Mouse (Mus musculus) adrenal gland, adult 2 months (tissue): ENCODE measurements around the gene Ppa1. TPM values are rescaled to one million over a fixed set of nuclear protein-coding genes. Genes with fewer than 3 reads are reported as not detected.

ENCODE experiments used
- DNase-seq: peaks from one replicate; pipeline ENCODE4 v3.0.0; 2021
- polyA plus RNA-seq: library from polyadenylated mRNA; depleted of rRNA; stranded (reverse); fragments of >200 nt; gene quantifications from 2 replicates; pipeline ENCODE4 v1.2.3, GENCODE M21; 2012; rRNA removed
- total RNA-seq, 2 experiments: library from RNA; stranded (reverse); gene quantifications; 2 replicates each; pipeline ENCODE4 v1.2.3; 2021

Ppa1 gene
- total and polyA plus RNA-seq, 3 experiments = 26.4 to 317 (median 146) TPM

GRCm38 (mm10) chr10:61695703-61696559 lies 47.6 kb downstream of the Ppa1 start:
- peak; percentile 50 for DNase-seq

GRCm38 (mm10) chr10:61696560-61696823 lies 48.1 kb downstream of the Ppa1 start:
- no peak for DNase-seq

- peak; percentile 68 for DNase-seq
These were observed 48.7 kb downstream of the Ppa1 start for GRCm38 (mm10) chr10:61697028-61697427.

- peak; percentile 89 for DNase-seq
These were observed 56.3 kb downstream of the Ppa1 start for GRCm38 (mm10) chr10:61704663-61705062.

GRCm38 (mm10) chr10:61706412-61707375 lies 58.3 kb downstream of the Ppa1 start:
- no peak for DNase-seq

GRCm38 (mm10) chr10:61713601-61714000 lies 65.2 kb downstream of the Ppa1 start:
- peak; percentile 79 for DNase-seq

GRCm38 (mm10) chr10:61714146-61714545 lies 65.8 kb downstream of the Ppa1 start:
- no peak for DNase-seq

- DNase-seq = peak; percentile 88
These were observed 66.6 kb downstream of the Ppa1 start, which contains the start of gene Aifm2 for GRCm38 (mm10) chr10:61714771-61715461. TSS of gene Aifm2 (plus strand) at chr10:61715263.

- DNase-seq = no peak
These were observed 67.1 kb downstream of the Ppa1 start for GRCm38 (mm10) chr10:61715462-61715837.

GRCm38 (mm10) chr10:61715996-61716864 lies 67.9 kb downstream of the Ppa1 start:
- peak; percentile 82 for DNase-seq

- DNase-seq = no peak
These were observed 69.3 kb downstream of the Ppa1 start for GRCm38 (mm10) chr10:61717406-61718296.

GRCm38 (mm10) chr10:61720331-61720730 lies 72.0 kb downstream of the Ppa1 start:
- DNase-seq = peak; percentile 87

GRCm38 (mm10) chr10:61722215-61722614 lies 73.9 kb downstream of the Ppa1 start:
- no peak for DNase-seq

GRCm38 (mm10) chr10:61723271-61723670 lies 74.9 kb downstream of the Ppa1 start:
- DNase-seq = no peak

Other genes with a start within 250 kb of the Ppa1 start
- gene Nodal, start 230.6 kb upstream of the Ppa1 start, total RNA-seq = not detected
- gene Nodal, start 230.6 kb upstream of the Ppa1 start, polyA plus RNA-seq = 0.04 TPM in 1 of 2 replicates, not detected in the other
- 10 to 100 TPM; 94.9 to 96.2 TPM for gene Eif4ebp2, start 195.9 kb upstream of the Ppa1 start, total RNA-seq
- gene Eif4ebp2, start 195.9 kb upstream of the Ppa1 start, polyA plus RNA-seq = 68.1 and 88.7 TPM in 2 replicates
- gene Lrrc20, start 172.8 kb upstream of the Ppa1 start, total RNA-seq = 10 to 100 TPM; 15.9 to 17.8 TPM
- gene Lrrc20, start 172.8 kb upstream of the Ppa1 start, polyA plus RNA-seq = 17.5 and 21.7 TPM in 2 replicates
- gene Npffr1, start 53.1 kb upstream of the Ppa1 start, total RNA-seq = under 1 TPM; 0.12 to 0.73 TPM
- gene Npffr1, start 53.1 kb upstream of the Ppa1 start, polyA plus RNA-seq = 0.18 and 0.37 TPM in 2 replicates
- 100 to 1,000 TPM; 199 to 205 TPM for gene Sar1a, start 31.7 kb downstream of the Ppa1 start, total RNA-seq
- 113 and 119 TPM in 2 replicates for gene Sar1a, start 31.7 kb downstream of the Ppa1 start, polyA plus RNA-seq
- gene Tysnd1, start 47.0 kb downstream of the Ppa1 start, total RNA-seq = 100 to 1,000 TPM in 1 of 2 experiments, 10 to 100 TPM in 1; 85.9 to 147 TPM
- 548 and 593 TPM in 2 replicates for gene Tysnd1, start 47.0 kb downstream of the Ppa1 start, polyA plus RNA-seq
- gene Aifm2, start 66.7 kb downstream of the Ppa1 start, total RNA-seq = 100 to 1,000 TPM; 226 to 406 TPM
- 209 and 255 TPM in 2 replicates for gene Aifm2, start 66.7 kb downstream of the Ppa1 start, polyA plus RNA-seq
- 10 to 100 TPM in 1 of 2 experiments, 1 to 10 TPM in 1; 5.9 to 10.5 TPM for gene H2afy2, start 135.6 kb downstream of the Ppa1 start, total RNA-seq
- 4.2 and 5.2 TPM in 2 replicates for gene H2afy2, start 135.6 kb downstream of the Ppa1 start, polyA plus RNA-seq